Mouse (Mus musculus): ENCODE results near the gene Vmn1r236. TPM values are rescaled to one million over a fixed set of nuclear protein-coding genes. Genes with fewer than 3 reads are reported as not detected.
A peak's percentile ranks its signal among the peaks of the same experiment; 100 is the strongest.

Gene Vmn1r236
- polyA plus RNA-seq (2014; fragmentation: Nextera tagmentation; extraction: Ambion mirVana): not detected in 2 replicates

GRCm38 (mm10) chr17:21282642-21283041 lies at the start of gene Vmn1r236:
Gene Vmn1r236, plus strand, starts transcription at chr17:21282942.
- Histone ChIP-seq H3K27ac (ENCODE audit: low read depth, low read length) (no peak within 1 kb of the TSS), H3K4me3 (ENCODE audit: low read depth, low read length) (no peak within 1 kb of the TSS), H3K4me1 (ENCODE audit: control insufficient read depth, insufficient read depth, low read length) (no peaks in the 10 kb centered on the region), H3K9ac (ENCODE audit: low read length) (no peak within 1 kb of the TSS), H3K4me2 (ENCODE audit: low read depth) (no peak within 1 kb of the TSS), H3K27me3 (ENCODE audit: control insufficient read depth, insufficient read depth, low read length) (no peaks in the 10 kb centered on the region), H3K9me3 (ENCODE audit: control insufficient read depth, low read length) (no peaks in the 10 kb centered on the region), H3K36me3 (ENCODE audit: control insufficient read depth, insufficient read depth, low read length) (no peaks in the 10 kb centered on the region)
- WGBS: 83% methylated on average over 3 of the region's 3 CpGs
- ATAC-seq (ENCODE audit: insufficient read depth, low FRiP score, low TSS enrichment): no peak
- no peak for DNase-seq (ENCODE audit: low spot score)

GRCm38 (mm10) chr17:21256111-21256510 lies 26.6 kb upstream of the Vmn1r236 start, which contains the start of gene Vmn1r235:
Gene Vmn1r235, plus strand, starts transcription at chr17:21256411.
- no peak within 1 kb of the TSS for H3K4me2 ChIP-seq (ENCODE audit: low read depth)
- DNase-seq (ENCODE audit: low spot score) (no peak), ATAC-seq (ENCODE audit: insufficient read depth, low FRiP score, low TSS enrichment) (no peak)
- H3K9me3 ChIP-seq (ENCODE audit: control insufficient read depth, low read length): no peaks in the 10 kb centered on the region
- H3K9ac ChIP-seq (ENCODE audit: low read length): no peak within 1 kb of the TSS
- H3K4me1 ChIP-seq (ENCODE audit: control insufficient read depth, insufficient read depth, low read length): no peaks in the 10 kb centered on the region
- H3K27ac ChIP-seq (ENCODE audit: low read depth, low read length): no peak within 1 kb of the TSS
- no peak within 1 kb of the TSS for H3K4me3 ChIP-seq (ENCODE audit: low read depth, low read length)
- no peaks in the 10 kb centered on the region for H3K27me3 ChIP-seq (ENCODE audit: control insufficient read depth, insufficient read depth, low read length)
- H3K36me3 ChIP-seq (ENCODE audit: control insufficient read depth, insufficient read depth, low read length): no peaks in the 10 kb centered on the region

- no peak overlapping the region for H3K9ac ChIP-seq (ENCODE audit: low read length)
- H3K4me2 ChIP-seq (ENCODE audit: low read depth): no peak overlapping the region
- H3K27me3 ChIP-seq (ENCODE audit: control insufficient read depth, insufficient read depth, low read length): no peaks in the 10 kb centered on the region
- H3K36me3 ChIP-seq (ENCODE audit: control insufficient read depth, insufficient read depth, low read length): no peaks in the 10 kb centered on the region
- no peak overlapping the region for H3K4me3 ChIP-seq (ENCODE audit: low read depth, low read length)
- no peak overlapping the region for H3K27ac ChIP-seq (ENCODE audit: low read depth, low read length)
- H3K9me3 ChIP-seq (ENCODE audit: control insufficient read depth, low read length): no peaks in the 10 kb centered on the region
- DNase-seq (ENCODE audit: low spot score) (peak; percentile 14), ATAC-seq (ENCODE audit: insufficient read depth, low FRiP score, low TSS enrichment) (no peak)
- WGBS: 11% methylated on average over 4 of the region's 4 CpGs
- no peaks in the 10 kb centered on the region for H3K4me1 ChIP-seq (ENCODE audit: control insufficient read depth, insufficient read depth, low read length)
Observed at GRCm38 (mm10) chr17:21272103-21272502, 10.6 kb upstream of the Vmn1r236 start.

GRCm38 (mm10) chr17:21284395-21284794 lies 1.7 kb downstream of the Vmn1r236 start:
- H3K27me3 ChIP-seq (ENCODE audit: control insufficient read depth, insufficient read depth, low read length): no peaks in the 10 kb centered on the region
- no peak overlapping the region for H3K4me2 ChIP-seq (ENCODE audit: low read depth)
- no peak overlapping the region for H3K9ac ChIP-seq (ENCODE audit: low read length)
- no peaks in the 10 kb centered on the region for H3K36me3 ChIP-seq (ENCODE audit: control insufficient read depth, insufficient read depth, low read length)
- H3K4me3 ChIP-seq (ENCODE audit: low read depth, low read length): no peak overlapping the region
- ATAC-seq (ENCODE audit: insufficient read depth, low FRiP score, low TSS enrichment) (no peak), DNase-seq (ENCODE audit: low spot score) (no peak)
- no peak overlapping the region for H3K27ac ChIP-seq (ENCODE audit: low read depth, low read length)
- no peaks in the 10 kb centered on the region for H3K9me3 ChIP-seq (ENCODE audit: control insufficient read depth, low read length)
- H3K4me1 ChIP-seq (ENCODE audit: control insufficient read depth, insufficient read depth, low read length): no peaks in the 10 kb centered on the region

GRCm38 (mm10) chr17:21289695-21290094 lies 7.0 kb downstream of the Vmn1r236 start:
- H3K9ac ChIP-seq (ENCODE audit: low read length): no peak overlapping the region
- H3K27me3 ChIP-seq (ENCODE audit: control insufficient read depth, insufficient read depth, low read length): no peaks in the 10 kb centered on the region
- no peaks in the 10 kb centered on the region for H3K4me1 ChIP-seq (ENCODE audit: control insufficient read depth, insufficient read depth, low read length)
- no peak overlapping the region for H3K27ac ChIP-seq (ENCODE audit: low read depth, low read length)
- no peaks in the 10 kb centered on the region for H3K36me3 ChIP-seq (ENCODE audit: control insufficient read depth, insufficient read depth, low read length)
- no peaks in the 10 kb centered on the region for H3K9me3 ChIP-seq (ENCODE audit: control insufficient read depth, low read length)
- ATAC-seq (ENCODE audit: insufficient read depth, low FRiP score, low TSS enrichment) (no peak), DNase-seq (ENCODE audit: low spot score) (no peak)
- no peak overlapping the region for H3K4me3 ChIP-seq (ENCODE audit: low read depth, low read length)
- no peak overlapping the region for H3K4me2 ChIP-seq (ENCODE audit: low read depth)

GRCm38 (mm10) chr17:21311565-21311964 lies 28.8 kb downstream of the Vmn1r236 start, which contains the start of gene Vmn1r237:
Gene Vmn1r237, plus strand, starts transcription at chr17:21311865.
- Histone ChIP-seq H3K4me2 (ENCODE audit: low read depth) (no peak within 1 kb of the TSS), H3K4me1 (ENCODE audit: control insufficient read depth, insufficient read depth, low read length) (no peaks in the 10 kb centered on the region), H3K4me3 (ENCODE audit: low read depth, low read length) (no peak within 1 kb of the TSS), H3K27me3 (ENCODE audit: control insufficient read depth, insufficient read depth, low read length) (no peaks in the 10 kb centered on the region), H3K9ac (ENCODE audit: low read length) (no peak within 1 kb of the TSS), H3K9me3 (ENCODE audit: control insufficient read depth, low read length) (no peaks in the 10 kb centered on the region), H3K36me3 (ENCODE audit: control insufficient read depth, insufficient read depth, low read length) (no peaks in the 10 kb centered on the region), H3K27ac (ENCODE audit: low read depth, low read length) (no peak within 1 kb of the TSS)
- ATAC-seq (ENCODE audit: insufficient read depth, low FRiP score, low TSS enrichment) (no peak), DNase-seq (ENCODE audit: low spot score) (no peak)

Small RNA genes within 50 kb of the gene (microRNA-seq; reads per million reads assigned to microRNA genes)
- gene Gm26384: not detected

Other genes starting within 250 kb of the Vmn1r236 start
- not detected in 2 replicates for gene Vmn1r234, start 56.9 kb upstream of the Vmn1r236 start, polyA plus RNA-seq (2014; fragmentation: Nextera tagmentation; extraction: Ambion mirVana)
- gene Vmn1r235, start 26.5 kb upstream of the Vmn1r236 start, polyA plus RNA-seq (2014; fragmentation: Nextera tagmentation; extraction: Ambion mirVana): not detected in 2 replicates
- gene Vmn1r237, start 28.9 kb downstream of the Vmn1r236 start, polyA plus RNA-seq (2014; fragmentation: Nextera tagmentation; extraction: Ambion mirVana): not detected in 2 replicates
- 3.8 TPM in 2 replicates for gene Zfp677, start 100.8 kb downstream of the Vmn1r236 start, polyA plus RNA-seq (2014; fragmentation: Nextera tagmentation; extraction: Ambion mirVana)
- gene Zfp54, start 140.3 kb downstream of the Vmn1r236 start, polyA plus RNA-seq (2014; fragmentation: Nextera tagmentation; extraction: Ambion mirVana): 4.2 and 4.4 TPM in 2 replicates
- gene Zfp51, start 167.4 kb downstream of the Vmn1r236 start, polyA plus RNA-seq (2014; fragmentation: Nextera tagmentation; extraction: Ambion mirVana): 14.5 and 17.1 TPM in 2 replicates
- 8.7 and 10.1 TPM in 2 replicates for gene Zfp53, start 206.1 kb downstream of the Vmn1r236 start, polyA plus RNA-seq (2014; fragmentation: Nextera tagmentation; extraction: Ambion mirVana)

Measured in neural tube, embryonic 11.5 days (tissue).